Mouse (Mus musculus) liver, embryonic 14.5 days (tissue): ENCODE measurements at regions not wholly inside any gene's neighbourhood (a gene's known extent, or its start where the extent isn't known, plus 50 kb on each side); places are given as distances from the start of the nearest gene placed in this dataset.

ENCODE experiments used
- ATAC-seq: fragments of 200-750 bp; cut with Nextera tagmentation; 2 replicates; pipeline ENCODE4 v1.8.0; 2017; ENCODE audit warnings: moderate number of reproducible peaks, mild to moderate bottlenecking, moderate library complexity; ENCODE audit not compliant: insufficient read depth
- DNase-seq, 3 experiments: peaks; one replicate each; pipeline ENCODE4 v3.0.0-alpha.2; 2012 to 2013; ENCODE audit warnings: low read depth in 3 of 3, low spot score in 3 of 3
- H3K27ac ChIP-seq: fragments of 300-500 bp; sonication (generic); 2 replicates; pipeline ENCODE4 v1.5.1; 2014; ENCODE audit warnings: moderate library complexity, mild to moderate bottlenecking, control low read depth, inconsistent platforms
- H3K27me3 ChIP-seq: fragments of 300-500 bp; sonication (generic); 2 replicates; pipeline ENCODE4 v1.6.1; 2014; ENCODE audit warnings: mild to moderate bottlenecking, low read length, moderate library complexity; ENCODE audit not compliant: control insufficient read depth, insufficient read depth
- H3K36me3 ChIP-seq: fragments of 300-500 bp; sonication (generic); replicated peaks from 2 replicates; pipeline ENCODE4 v1.6.1; 2014; ENCODE audit warnings: low read depth; ENCODE audit not compliant: control insufficient read depth, insufficient read depth
- H3K4me1 ChIP-seq, 2 experiments: fragments of 200-500 bp in 1 of 2; fragments of 300-500 bp in 1 of 2; sonication (generic) in 1 of 2; replicated peaks; 2 replicates each; pipeline ENCODE4 v1.6.1; 2012 to 2014; ENCODE audit warnings: antibody characterized with exemption in 1 of 2, inconsistent platforms in 1 of 2, low read length in 1 of 2; ENCODE audit not compliant: control insufficient read depth in 2 of 2, insufficient read depth in 2 of 2
- H3K4me2 ChIP-seq: fragments of 300-500 bp; sonication (generic); 2 replicates; pipeline ENCODE4 v1.6.1; 2014; ENCODE audit warnings: low read depth, mild to moderate bottlenecking, control low read depth, moderate library complexity
- H3K4me3 ChIP-seq, 2 experiments: fragments of 200-500 bp in 1 of 2; fragments of 300-500 bp in 1 of 2; sonication (generic) in 1 of 2; 2 replicates each; pipeline ENCODE4 v1.5.1; 2012 to 2014; ENCODE audit warnings: low read depth in 2 of 2, low read length in 2 of 2, mild to moderate bottlenecking in 2 of 2, control low read depth in 1 of 2, inconsistent platforms in 1 of 2, moderate library complexity in 1 of 2; ENCODE audit not compliant: insufficient read depth in 1 of 2
- H3K9ac ChIP-seq: fragments of 300-500 bp; sonication (generic); replicated peaks from 2 replicates; pipeline ENCODE4 v1.6.1; 2014; ENCODE audit warnings: mild to moderate bottlenecking, control low read depth, moderate library complexity
- H3K9me3 ChIP-seq: fragments of 300-500 bp; sonication (generic); 2 replicates; pipeline ENCODE4 v1.6.1; 2016; ENCODE audit warnings: low read length, mixed read lengths; ENCODE audit not compliant: control insufficient read depth
- CTCF ChIP-seq: IDR thresholded peaks from 2 replicates; pipeline ENCODE4 v1.5.1; 2016; ENCODE audit warnings: antibody characterized with exemption, low read depth, control low read depth
- EP300 ChIP-seq: IDR thresholded peaks from 2 replicates; pipeline ENCODE4 v1.6.1; 2016; ENCODE audit warnings: antibody characterized with exemption, low read depth
- WGBS: fragments of 180-500 bp; shearing (Covaris S2); extraction: QIAGEN DNeasy Blood & Tissue Kit; methylation state at CpG from one replicate; pipeline ENCODE4 v1.1.7; 2014; ENCODE audit not compliant: insufficient replicate concordance; 5-methylcytosine and 5-hydroxymethylcytosine counted together

DNA sequence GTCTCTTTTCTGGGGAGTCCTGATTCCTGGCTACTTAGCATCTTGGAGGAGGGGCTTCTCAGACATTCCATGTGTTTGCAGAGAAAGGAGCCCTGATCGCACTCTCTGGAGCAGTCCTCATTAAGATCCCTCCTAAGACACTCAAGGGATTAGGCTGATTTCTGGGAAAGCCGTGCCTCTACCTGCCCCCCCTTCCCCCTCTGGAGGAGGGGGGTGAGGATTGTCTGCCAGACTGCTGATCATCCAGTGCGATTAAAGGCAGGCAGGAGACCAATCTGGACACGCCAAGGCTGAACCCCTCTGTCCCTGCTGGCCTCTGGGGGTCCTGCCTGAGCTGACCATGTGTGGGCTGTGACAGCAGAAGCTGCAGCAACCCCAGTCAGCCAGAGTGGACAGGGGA is 65.4 kb downstream of the Vegfa start:
- 37% methylated on average over 4 of the region's 4 CpGs for WGBS
- no peak overlapping the region for H3K4me2 ChIP-seq
- H3K27me3 ChIP-seq = no peaks in the 10 kb centered on the region
- TF ChIP-seq EP300 (no peak), CTCF (no peak)
- H3K4me1 ChIP-seq = peaks cover 7 to 12% of the 10 kb centered on the region in 2 experiments
- H3K36me3 ChIP-seq = no peaks in the 10 kb centered on the region
- no peak overlapping the region for H3K9ac ChIP-seq
- H3K9me3 ChIP-seq = no peaks in the 10 kb centered on the region
- DNase-seq (no peak), ATAC-seq (no peak)
- no peak overlapping the region for H3K4me3 ChIP-seq
- H3K27ac ChIP-seq = no peak overlapping the region

DNA sequence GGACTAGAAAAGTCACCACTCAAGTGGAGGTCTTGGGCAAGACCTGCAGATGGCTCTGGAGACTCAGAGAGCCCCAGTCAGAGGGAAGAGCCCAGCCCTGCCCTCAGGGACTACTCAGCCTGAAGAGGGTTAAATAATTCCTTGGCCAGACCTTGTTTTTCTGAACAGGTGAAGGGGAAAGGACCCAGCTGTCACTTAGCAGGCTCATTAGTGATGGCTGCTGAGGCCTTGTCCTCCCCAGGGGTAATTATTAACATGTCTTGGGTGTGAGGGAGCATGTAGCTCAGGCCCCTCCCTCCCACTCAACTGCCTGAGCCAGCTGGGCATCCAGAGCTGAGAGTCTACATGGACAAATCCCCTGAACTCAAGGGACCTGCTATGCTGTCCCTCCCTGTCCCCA is 68.1 kb downstream of the Vegfa start:
- TF ChIP-seq CTCF (no peak), EP300 (no peak)
- H3K4me1 ChIP-seq = peaks cover 0 to 2% of the 10 kb centered on the region in 2 experiments; a peak in 1 of 4 replicates
- no peaks in the 10 kb centered on the region for H3K9me3 ChIP-seq
- no peak overlapping the region for H3K27ac ChIP-seq
- H3K27me3 ChIP-seq = no peaks in the 10 kb centered on the region
- H3K9ac ChIP-seq = no peak overlapping the region
- DNase-seq (no peak), ATAC-seq (no peak)
- no peak overlapping the region for H3K4me2 ChIP-seq
- H3K4me3 ChIP-seq = no peak overlapping the region
- no peaks in the 10 kb centered on the region for H3K36me3 ChIP-seq

DNA sequence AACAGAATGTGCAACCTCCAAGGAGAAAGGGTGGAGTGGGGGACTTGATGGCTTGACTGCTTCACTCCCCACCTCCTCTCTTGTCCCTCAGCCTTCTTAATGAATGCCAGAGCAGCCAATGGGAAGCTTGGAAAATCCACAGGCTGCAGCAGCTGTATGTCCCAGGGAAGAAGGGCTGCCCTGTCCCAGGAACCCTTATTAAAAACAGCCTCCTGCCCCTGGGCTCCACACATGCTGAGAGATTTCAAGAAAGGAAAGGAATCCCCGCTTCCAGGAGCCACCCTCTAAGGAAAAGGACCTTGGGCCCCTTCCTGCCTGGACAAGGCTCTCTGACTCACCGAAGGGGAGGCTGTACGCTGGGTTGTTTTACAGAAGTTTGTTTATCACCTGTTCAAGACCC is 68.8 kb downstream of the Vegfa start:
- Histone ChIP-seq H3K9me3 (no peaks in the 10 kb centered on the region), H3K4me3 (no peak overlapping the region), H3K4me2 (no peak overlapping the region), H3K4me1 (peaks cover 0 to 2% of the 10 kb centered on the region in 2 experiments; a peak in 1 of 4 replicates), H3K9ac (no peak overlapping the region), H3K27ac (no peak overlapping the region), H3K36me3 (no peaks in the 10 kb centered on the region), H3K27me3 (no peaks in the 10 kb centered on the region)
- TF ChIP-seq CTCF (no peak), EP300 (no peak)
- DNase-seq = no peak
- ATAC-seq = no peak
- 42% methylated on average over 3 of the region's 3 CpGs for WGBS

DNA sequence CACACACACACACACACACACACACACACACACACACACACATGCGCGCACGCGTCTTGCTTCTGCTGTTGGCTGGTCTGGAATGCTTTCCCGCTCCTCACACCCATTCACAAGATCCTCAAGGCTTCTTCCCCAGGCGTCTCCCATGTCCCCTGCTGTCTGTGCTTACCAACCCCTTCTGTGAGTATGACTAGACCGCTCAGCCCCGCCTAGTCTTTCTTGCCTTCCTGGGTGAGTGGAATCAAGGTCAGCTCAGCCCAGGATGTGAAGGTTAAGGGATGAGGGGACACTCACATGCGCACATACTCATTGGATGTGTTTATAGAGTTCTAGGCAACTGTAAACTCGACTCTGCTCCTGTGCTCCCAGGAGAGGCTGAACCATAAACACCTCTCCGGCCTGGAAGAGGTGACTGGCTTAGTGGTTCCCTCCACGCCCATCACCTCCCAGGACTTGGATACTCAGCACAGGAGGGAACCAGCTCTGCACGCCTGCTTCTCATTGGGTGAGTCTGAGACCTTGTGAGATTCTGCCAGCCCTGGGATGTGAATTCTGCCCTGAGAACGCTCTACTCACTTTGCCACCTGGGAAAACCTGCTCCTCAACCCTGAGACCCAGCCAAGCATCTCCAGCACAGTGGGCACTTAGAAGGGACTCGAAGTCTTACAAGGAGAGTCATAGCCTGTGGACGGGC is 70.4 kb downstream of the Vegfa start:
- Histone ChIP-seq H3K27ac (no peak overlapping the region), H3K4me3 (no peak overlapping the region), H3K4me2 (no peak overlapping the region), H3K27me3 (no peaks in the 10 kb centered on the region), H3K9ac (no peak overlapping the region), H3K9me3 (no peaks in the 10 kb centered on the region), H3K4me1 (peaks cover 0 to 8% of the 10 kb centered on the region in 2 experiments; a peak in 2 of 4 replicates), H3K36me3 (no peaks in the 10 kb centered on the region)
- 65% methylated on average over 16 of the region's 16 CpGs for WGBS
- ATAC-seq (no peak), DNase-seq (no peak)
- no peak for TF ChIP-seq CTCF
- TF ChIP-seq EP300 = no peak

DNA sequence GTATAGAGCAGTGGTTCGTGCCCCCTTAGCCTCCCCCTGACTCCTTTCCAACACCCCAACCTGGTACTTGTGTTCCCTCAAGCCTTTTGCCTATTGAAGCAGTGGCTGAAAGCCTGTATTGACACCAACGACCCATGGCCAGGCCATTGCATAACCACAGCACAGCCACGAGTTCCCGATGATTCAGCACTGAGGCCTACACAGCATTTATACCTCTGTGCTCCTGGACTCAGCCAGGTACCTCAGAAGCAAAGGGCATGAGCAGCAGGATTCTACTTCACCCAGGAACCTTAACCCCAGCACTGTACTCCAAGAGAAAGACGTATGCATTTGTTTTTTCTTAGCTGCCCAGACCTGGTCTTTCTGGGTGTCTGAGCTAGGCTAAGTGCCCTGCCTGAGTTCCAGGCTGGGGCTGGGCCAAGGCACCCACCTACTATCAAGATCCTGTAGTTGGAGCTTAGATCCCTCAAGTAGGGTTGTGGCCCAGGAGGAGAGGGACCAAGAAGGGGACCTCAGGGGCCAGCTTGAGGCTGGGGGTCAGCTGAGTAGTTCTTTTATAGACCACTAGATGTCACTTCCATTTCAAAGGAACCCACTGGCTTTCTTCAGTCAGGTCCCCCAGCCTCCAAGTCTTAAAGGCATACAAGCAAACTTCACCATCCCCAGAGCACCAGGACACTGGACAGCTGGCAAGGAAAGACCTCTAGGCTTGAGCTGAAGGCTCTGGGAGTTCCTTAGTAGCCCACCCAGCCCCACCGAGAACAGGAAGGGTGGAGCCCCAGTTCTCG is 73.9 kb downstream of the Vegfa start:
- DNase-seq = no peak
- Histone ChIP-seq H3K4me1 (peaks cover 0 to 10% of the 10 kb centered on the region in 2 experiments; a peak in 2 of 4 replicates), H3K27ac (no peak overlapping the region), H3K36me3 (no peaks in the 10 kb centered on the region), H3K27me3 (no peaks in the 10 kb centered on the region), H3K9ac (no peak overlapping the region), H3K4me2 (no peak overlapping the region), H3K9me3 (no peaks in the 10 kb centered on the region), H3K4me3 (no peak overlapping the region)
- ATAC-seq = peak; percentile 52; the same call in 1 of the 2 replicates
- TF ChIP-seq EP300 = no peak
- TF ChIP-seq CTCF = peak; percentile 29; the same call in 1 of the 2 replicates
- WGBS = 34% methylated on average over 7 of the region's 7 CpGs
